Mouse (Mus musculus): Measurements from ENCODE around the gene Mrps14. TPM values are rescaled to one million over a fixed set of nuclear protein-coding genes. Genes with fewer than 3 reads are reported as not detected.

The Mrps14 gene
- polyA plus RNA-seq, 1 experiment from 2014 or later: 185 TPM

DNA sequence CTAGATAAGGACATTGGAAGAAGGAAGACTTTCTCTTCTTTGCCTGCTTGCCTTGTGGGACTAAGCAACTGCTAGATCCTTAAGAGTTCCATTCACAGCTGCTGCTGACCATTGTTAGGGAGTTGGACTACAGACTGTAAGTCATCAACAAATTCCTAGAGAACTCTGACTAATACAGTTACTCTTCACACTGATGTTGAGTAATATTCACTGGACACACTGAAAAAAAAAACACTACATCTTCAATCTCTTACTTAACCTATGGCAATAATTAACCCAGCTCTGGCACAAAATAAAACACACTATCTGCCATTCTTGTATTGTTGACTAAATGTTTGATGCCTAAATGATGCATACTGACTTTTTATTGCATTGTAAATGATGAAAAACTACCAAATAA is 32.8 kb downstream of the Mrps14 start:
- H3K9ac ChIP-seq: no peak overlapping the region
- H3K27me3 ChIP-seq (replicated peaks): no peaks in the 10 kb centered on the region
- no peaks in the 10 kb centered on the region for H3K4me1 ChIP-seq (replicated peaks)
- no peak overlapping the region for H3K27ac ChIP-seq (ENCODE audit: poor library complexity, severe bottlenecking)
- no peak overlapping the region for H3K4me2 ChIP-seq
- no peak for ATAC-seq (ENCODE audit: insufficient number of reproducible peaks, low FRiP score)
- H3K36me3 ChIP-seq: no peaks in the 10 kb centered on the region
- no peaks in the 10 kb centered on the region for H3K9me3 ChIP-seq (replicated peaks)
- no peak overlapping the region for H3K4me3 ChIP-seq

DNA sequence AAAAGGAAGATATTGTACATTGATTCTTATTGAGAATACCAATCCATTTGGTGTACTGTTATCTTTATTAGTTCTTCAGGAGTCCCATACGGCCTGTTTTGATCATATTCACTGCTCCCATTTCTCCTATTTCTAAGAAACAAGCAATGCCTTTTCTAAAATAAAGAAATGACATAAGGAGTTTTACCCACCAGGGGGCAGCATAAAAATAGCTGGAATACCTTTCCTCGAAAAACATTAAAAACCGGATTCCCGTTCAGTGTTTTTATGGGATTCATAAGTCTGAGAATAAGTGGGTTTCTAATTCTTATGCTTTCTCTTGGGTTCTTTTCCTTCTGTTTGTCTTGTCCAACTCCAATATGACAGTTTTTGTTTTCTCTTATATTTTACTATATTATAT is 36.0 kb downstream of the Mrps14 start:
- H3K4me1 ChIP-seq (replicated peaks): no peaks in the 10 kb centered on the region
- no peaks in the 10 kb centered on the region for H3K9me3 ChIP-seq (replicated peaks)
- WGBS: 51% methylated on average over 4 of the region's 4 CpGs
- no peak overlapping the region for H3K4me2 ChIP-seq
- H3K4me3 ChIP-seq: no peak overlapping the region
- no peak overlapping the region for H3K27ac ChIP-seq (ENCODE audit: poor library complexity, severe bottlenecking)
- no peaks in the 10 kb centered on the region for H3K27me3 ChIP-seq (replicated peaks)
- no peaks in the 10 kb centered on the region for H3K36me3 ChIP-seq
- no peak for ATAC-seq (ENCODE audit: insufficient number of reproducible peaks, low FRiP score)
- no peak overlapping the region for H3K9ac ChIP-seq

DNA sequence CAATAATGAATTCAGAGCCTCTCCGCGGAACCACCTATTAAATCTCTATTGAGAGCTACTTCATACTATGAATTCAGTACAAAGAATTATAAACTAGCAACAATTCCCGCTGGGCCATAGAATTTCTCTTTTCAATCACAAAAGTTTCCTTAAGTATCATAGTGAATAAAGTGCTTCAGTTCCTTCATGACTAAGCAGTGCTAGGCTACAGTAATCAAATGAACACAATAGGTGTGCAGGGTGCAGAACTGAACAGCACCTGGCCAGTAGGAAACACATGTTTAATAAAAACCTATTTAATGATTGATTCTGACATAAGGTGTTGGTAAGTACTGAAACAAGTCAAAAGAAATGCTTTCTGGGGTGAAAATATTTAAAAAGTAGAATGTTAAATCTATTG is 37.1 kb downstream of the Mrps14 start:
- H3K27ac ChIP-seq (ENCODE audit: poor library complexity, severe bottlenecking): no peak overlapping the region
- 89% methylated on average over 3 of the region's 3 CpGs for WGBS
- ATAC-seq (ENCODE audit: insufficient number of reproducible peaks, low FRiP score): no peak
- H3K27me3 ChIP-seq (replicated peaks): no peaks in the 10 kb centered on the region
- no peaks in the 10 kb centered on the region for H3K4me1 ChIP-seq (replicated peaks)
- no peaks in the 10 kb centered on the region for H3K36me3 ChIP-seq
- H3K4me2 ChIP-seq: no peak overlapping the region
- no peak overlapping the region for H3K4me3 ChIP-seq
- no peak overlapping the region for H3K9ac ChIP-seq
- H3K9me3 ChIP-seq (replicated peaks): no peaks in the 10 kb centered on the region

DNA sequence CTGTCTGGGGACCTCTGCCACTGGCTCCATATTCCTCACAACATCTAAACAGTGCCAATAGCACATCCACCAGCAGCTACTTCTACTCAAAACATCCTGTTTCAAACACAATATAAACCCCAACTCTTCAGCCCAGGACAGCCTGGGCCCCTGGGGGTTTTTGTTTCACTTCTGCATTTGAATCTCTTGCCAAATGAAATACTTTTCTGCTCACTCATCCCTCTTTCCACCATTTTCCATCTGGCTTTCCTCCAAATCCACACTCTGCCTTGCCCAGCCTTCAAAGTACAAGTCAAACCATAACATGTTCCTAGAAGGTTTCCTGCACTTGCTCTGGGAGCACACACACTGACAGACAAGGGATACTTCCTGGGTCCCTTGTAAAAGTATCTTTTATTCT is 38.9 kb downstream of the Mrps14 start:
- Histone ChIP-seq H3K4me2 (no peak overlapping the region), H3K4me1 (replicated peaks) (no peaks in the 10 kb centered on the region), H3K27ac (ENCODE audit: poor library complexity, severe bottlenecking) (peak overlapping the region; percentile 44; the same call in 1 of the 2 replicates), H3K9me3 (replicated peaks) (no peaks in the 10 kb centered on the region), H3K9ac (no peak overlapping the region), H3K4me3 (no peak overlapping the region), H3K36me3 (no peaks in the 10 kb centered on the region), H3K27me3 (replicated peaks) (no peaks in the 10 kb centered on the region)
- ATAC-seq (ENCODE audit: insufficient number of reproducible peaks, low FRiP score): no peak

DNA sequence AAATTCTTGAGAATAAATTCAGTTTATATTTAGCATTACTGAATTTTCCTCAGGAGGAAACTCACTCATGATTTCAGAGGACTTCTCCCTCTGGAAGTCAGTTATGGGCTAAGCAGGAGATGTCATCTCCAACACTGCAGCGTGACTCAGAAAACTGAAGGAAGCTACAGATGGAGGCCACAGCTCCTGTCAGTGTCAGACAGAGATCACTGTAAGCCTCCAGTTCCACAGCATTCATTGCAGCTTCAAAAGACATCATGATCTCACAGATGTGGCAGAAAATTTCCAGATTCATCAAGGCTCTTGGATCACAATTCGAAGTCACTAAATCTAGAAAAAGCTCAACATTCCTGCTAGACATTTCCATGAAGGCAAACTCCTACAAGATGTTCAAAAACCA is 43.0 kb downstream of the Mrps14 start:
- Histone ChIP-seq H3K36me3 (peaks cover 7% of the 10 kb centered on the region; the same call in 1 of the 2 replicates), H3K4me1 (replicated peaks) (no peaks in the 10 kb centered on the region), H3K27ac (ENCODE audit: poor library complexity, severe bottlenecking) (no peak overlapping the region), H3K4me3 (no peak overlapping the region), H3K27me3 (replicated peaks) (no peaks in the 10 kb centered on the region), H3K9ac (no peak overlapping the region), H3K4me2 (no peak overlapping the region), H3K9me3 (replicated peaks) (peaks cover 4% of the 10 kb centered on the region; the same call in 1 of the 2 replicates)
- WGBS: 84% methylated on average over 2 of the region's 2 CpGs
- ATAC-seq (ENCODE audit: insufficient number of reproducible peaks, low FRiP score): no peak

DNA sequence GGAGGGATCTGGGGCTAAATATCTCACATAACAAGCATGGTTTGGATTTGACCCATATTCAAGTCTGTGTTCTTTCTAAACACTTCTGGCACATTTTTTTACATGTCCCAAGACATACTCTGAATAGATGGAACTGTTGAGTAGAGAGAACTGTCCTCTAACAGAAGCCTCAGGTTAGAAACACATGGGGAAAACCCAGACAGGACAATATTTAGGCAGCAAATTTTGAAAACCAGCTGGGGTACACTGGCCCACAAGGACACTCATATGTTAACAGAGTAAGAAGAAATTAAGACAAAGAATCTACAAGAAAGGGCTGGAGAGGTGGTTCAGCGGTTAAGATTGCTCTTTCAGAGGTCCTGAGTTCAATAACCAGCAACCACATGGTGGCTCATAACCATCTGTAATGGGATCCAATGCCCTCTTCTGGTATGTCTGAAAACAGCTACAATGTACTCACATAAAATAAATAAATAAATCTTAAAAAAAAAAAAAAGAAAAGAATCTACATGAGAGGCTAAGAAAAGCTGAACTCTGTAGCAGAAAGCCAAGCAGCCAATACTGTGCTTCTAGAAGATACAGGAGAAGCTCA is 43.9 kb downstream of the Mrps14 start:
- no peak for ATAC-seq (ENCODE audit: insufficient number of reproducible peaks, low FRiP score)
- Histone ChIP-seq H3K4me1 (replicated peaks) (no peaks in the 10 kb centered on the region), H3K4me2 (no peak overlapping the region), H3K27ac (ENCODE audit: poor library complexity, severe bottlenecking) (no peak overlapping the region), H3K9me3 (replicated peaks) (peaks cover 4% of the 10 kb centered on the region; the same call in 1 of the 2 replicates), H3K36me3 (peaks cover 7% of the 10 kb centered on the region; the same call in 1 of the 2 replicates), H3K4me3 (no peak overlapping the region), H3K9ac (no peak overlapping the region), H3K27me3 (replicated peaks) (no peaks in the 10 kb centered on the region)
- WGBS: 76% methylated on average over 1 of the region's 1 CpGs

DNA sequence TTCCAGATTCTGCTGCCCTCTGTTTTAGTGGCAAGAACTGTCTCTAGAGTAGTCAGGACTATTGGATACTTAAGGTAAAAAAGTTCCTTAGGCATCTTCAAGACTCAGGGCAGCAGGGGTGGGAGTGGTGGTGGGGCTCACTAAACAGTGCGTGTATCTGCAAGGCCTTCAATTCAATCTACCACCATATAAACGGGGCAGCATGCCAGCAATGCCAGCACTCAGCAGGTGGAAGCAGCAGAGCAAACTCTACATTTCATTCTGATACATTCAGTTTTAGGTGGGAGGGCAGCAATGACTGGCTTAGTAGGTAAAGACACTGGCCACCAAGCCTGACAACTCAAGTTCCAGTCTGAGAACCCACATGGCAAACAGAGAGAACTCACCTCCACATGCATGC is 45.1 kb downstream of the Mrps14 start:
- no peak overlapping the region for H3K4me2 ChIP-seq
- H3K9me3 ChIP-seq (replicated peaks): peaks cover 4% of the 10 kb centered on the region; the same call in 1 of the 2 replicates
- no peaks in the 10 kb centered on the region for H3K27me3 ChIP-seq (replicated peaks)
- H3K9ac ChIP-seq: no peak overlapping the region
- no peak overlapping the region for H3K4me3 ChIP-seq
- 91% methylated on average over 2 of the region's 2 CpGs for WGBS
- H3K27ac ChIP-seq (ENCODE audit: poor library complexity, severe bottlenecking): no peak overlapping the region
- H3K4me1 ChIP-seq (replicated peaks): no peaks in the 10 kb centered on the region
- no peak for ATAC-seq (ENCODE audit: insufficient number of reproducible peaks, low FRiP score)
- H3K36me3 ChIP-seq: peaks cover 7% of the 10 kb centered on the region; the same call in 1 of the 2 replicates

DNA sequence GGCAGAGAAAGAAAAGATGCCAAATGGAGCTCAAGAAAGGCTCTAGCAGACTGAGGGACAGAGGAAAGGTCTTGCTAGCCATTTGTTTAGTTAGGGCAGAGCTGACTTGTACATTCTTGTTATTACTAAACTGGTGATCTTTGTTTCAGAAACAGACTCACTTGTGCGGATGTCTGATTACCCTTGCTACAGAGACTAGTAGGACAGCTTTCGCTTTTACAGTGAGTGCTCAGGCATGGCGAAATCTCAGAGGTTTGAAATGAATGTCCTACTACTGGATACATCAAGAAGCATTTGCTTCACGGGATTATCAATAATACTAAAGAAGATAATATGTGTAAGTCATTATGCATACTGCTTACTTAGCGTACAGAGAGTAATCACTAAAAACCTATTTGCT is 49.7 kb downstream of the Mrps14 start:
- no peak overlapping the region for H3K27ac ChIP-seq (ENCODE audit: poor library complexity, severe bottlenecking)
- ATAC-seq (ENCODE audit: insufficient number of reproducible peaks, low FRiP score): no peak
- H3K27me3 ChIP-seq (replicated peaks): no peaks in the 10 kb centered on the region

DNA sequence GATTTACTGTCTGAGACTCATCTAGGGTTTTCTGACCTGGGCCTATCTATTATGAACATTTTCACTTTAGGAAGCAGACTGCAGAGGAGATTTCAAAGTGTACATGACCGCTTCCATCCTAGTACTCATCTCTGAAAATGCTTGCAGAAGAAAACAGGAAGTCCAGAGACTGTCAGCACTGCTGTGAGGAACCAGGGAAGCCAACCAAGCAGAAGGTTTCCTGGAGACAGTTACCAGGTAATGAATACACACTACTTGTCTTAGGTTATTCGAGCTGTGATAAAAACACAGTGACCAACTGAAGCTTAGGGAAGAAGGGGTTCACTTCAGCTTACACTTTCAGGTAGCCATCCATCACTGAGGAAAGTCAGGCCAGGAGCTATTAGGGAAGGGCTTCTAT is 50.9 kb downstream of the Mrps14 start:
- ATAC-seq (ENCODE audit: insufficient number of reproducible peaks, low FRiP score): no peak
- Histone ChIP-seq H3K27me3 (replicated peaks) (no peaks in the 10 kb centered on the region), H3K4me2 (no peak overlapping the region), H3K4me3 (no peak overlapping the region), H3K27ac (ENCODE audit: poor library complexity, severe bottlenecking) (no peak overlapping the region), H3K9me3 (replicated peaks) (no peaks in the 10 kb centered on the region), H3K9ac (no peak overlapping the region), H3K4me1 (replicated peaks) (peaks cover 25% of the 10 kb centered on the region), H3K36me3 (no peaks in the 10 kb centered on the region)
- WGBS: 72% methylated on average over 2 of the region's 2 CpGs

More for the DNA sequence above, 49.7 kb downstream of the Mrps14 start:
- no peak overlapping the region for H3K4me2 ChIP-seq
- no peak overlapping the region for H3K9ac ChIP-seq
- H3K9me3 ChIP-seq (replicated peaks): peaks cover 4% of the 10 kb centered on the region; the same call in 1 of the 2 replicates
- H3K36me3 ChIP-seq: peaks cover 7% of the 10 kb centered on the region; the same call in 1 of the 2 replicates
- WGBS: 89% methylated on average over 5 of the region's 5 CpGs
- no peak overlapping the region for H3K4me3 ChIP-seq
- peaks cover 15% of the 10 kb centered on the region for H3K4me1 ChIP-seq (replicated peaks)

DNA sequence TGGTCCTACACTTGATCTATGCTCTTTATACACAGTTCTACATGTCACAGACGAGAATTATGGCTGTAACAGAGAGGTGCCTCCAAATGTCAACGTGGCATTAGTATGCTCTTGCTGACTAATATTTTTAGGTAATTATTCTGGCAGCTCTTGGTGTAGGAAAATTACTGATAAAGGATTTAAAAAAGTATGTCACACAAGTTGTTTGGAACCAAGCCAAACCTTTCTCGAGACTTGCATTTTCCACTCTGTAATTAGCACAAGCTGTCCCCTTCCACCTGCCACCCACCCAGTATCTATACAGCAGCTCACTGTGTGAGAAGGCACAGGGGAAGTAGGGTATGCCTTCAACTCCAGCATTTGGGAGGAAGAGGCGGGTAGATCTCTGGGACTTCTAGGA is 51.8 kb downstream of the Mrps14 start:
- Histone ChIP-seq H3K27ac (ENCODE audit: poor library complexity, severe bottlenecking) (no peak overlapping the region), H3K4me1 (replicated peaks) (peaks cover 25% of the 10 kb centered on the region), H3K4me3 (no peak overlapping the region), H3K9me3 (replicated peaks) (no peaks in the 10 kb centered on the region), H3K4me2 (no peak overlapping the region), H3K9ac (no peak overlapping the region), H3K36me3 (no peaks in the 10 kb centered on the region), H3K27me3 (replicated peaks) (no peaks in the 10 kb centered on the region)
- 57% methylated on average over 4 of the region's 4 CpGs for WGBS
- ATAC-seq (ENCODE audit: insufficient number of reproducible peaks, low FRiP score): no peak

DNA sequence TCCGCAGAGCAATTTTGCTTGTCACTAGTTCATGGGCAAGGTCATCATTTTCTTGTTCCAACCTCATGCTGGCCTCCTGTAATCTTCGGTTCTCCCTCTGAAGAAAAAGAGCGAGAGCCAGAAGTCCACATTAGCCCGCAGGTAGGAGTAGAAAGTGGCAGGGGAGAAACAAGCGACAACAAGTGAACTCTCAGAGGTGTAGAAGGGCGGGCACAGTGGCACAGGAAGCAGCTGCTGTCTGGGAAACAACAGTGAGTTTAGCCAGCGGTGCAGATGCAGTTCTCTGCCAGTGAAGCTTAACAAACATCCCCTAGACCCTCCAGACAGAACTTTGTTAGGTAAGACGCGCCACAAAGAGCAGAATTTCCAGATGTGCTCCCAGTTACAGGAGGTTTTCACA is 52.5 kb downstream of the Mrps14 start:
- no peak overlapping the region for H3K9ac ChIP-seq
- 79% methylated on average over 9 of the region's 9 CpGs for WGBS
- no peaks in the 10 kb centered on the region for H3K36me3 ChIP-seq
- no peak overlapping the region for H3K4me2 ChIP-seq
- peaks cover 25% of the 10 kb centered on the region for H3K4me1 ChIP-seq (replicated peaks)
- no peak overlapping the region for H3K27ac ChIP-seq (ENCODE audit: poor library complexity, severe bottlenecking)
- H3K9me3 ChIP-seq (replicated peaks): no peaks in the 10 kb centered on the region
- no peak for ATAC-seq (ENCODE audit: insufficient number of reproducible peaks, low FRiP score)
- H3K27me3 ChIP-seq (replicated peaks): no peaks in the 10 kb centered on the region
- H3K4me3 ChIP-seq: no peak overlapping the region

DNA sequence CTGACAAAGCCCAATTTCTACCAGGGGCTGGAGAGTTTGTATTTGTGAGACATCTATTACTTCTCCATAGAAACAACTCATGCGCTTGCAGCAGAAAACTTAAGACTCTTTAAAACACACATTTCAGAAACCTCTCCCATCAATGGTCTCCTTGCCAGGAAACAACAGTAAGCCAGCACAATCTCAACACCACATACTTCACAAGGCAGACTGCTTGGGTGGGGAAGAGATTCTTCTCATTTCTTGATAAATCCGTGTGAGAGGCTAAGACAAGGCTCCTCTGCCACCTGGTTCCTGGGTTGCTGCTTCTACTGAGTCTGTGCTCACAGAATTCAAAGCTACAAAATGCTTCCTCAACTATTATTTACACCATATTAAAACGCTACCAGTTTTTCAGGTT is 54.8 kb downstream of the Mrps14 start:
- Histone ChIP-seq H3K4me3 (no peak overlapping the region), H3K27ac (ENCODE audit: poor library complexity, severe bottlenecking) (no peak overlapping the region), H3K9me3 (replicated peaks) (no peaks in the 10 kb centered on the region), H3K36me3 (0 out of 2 replicates have a peak, but pooled peaks cover 3% of the 10 kb centered on the region), H3K4me1 (replicated peaks) (peaks cover 25% of the 10 kb centered on the region), H3K4me2 (no peak overlapping the region), H3K27me3 (replicated peaks) (no peaks in the 10 kb centered on the region), H3K9ac (no peak overlapping the region)
- WGBS: 66% methylated on average over 3 of the region's 3 CpGs
- no peak for ATAC-seq (ENCODE audit: insufficient number of reproducible peaks, low FRiP score)

All from heart, embryonic 12.5 days (tissue).